ENCODE assay signal across 7 mouse cellular contexts in the genomic region with DNA sequence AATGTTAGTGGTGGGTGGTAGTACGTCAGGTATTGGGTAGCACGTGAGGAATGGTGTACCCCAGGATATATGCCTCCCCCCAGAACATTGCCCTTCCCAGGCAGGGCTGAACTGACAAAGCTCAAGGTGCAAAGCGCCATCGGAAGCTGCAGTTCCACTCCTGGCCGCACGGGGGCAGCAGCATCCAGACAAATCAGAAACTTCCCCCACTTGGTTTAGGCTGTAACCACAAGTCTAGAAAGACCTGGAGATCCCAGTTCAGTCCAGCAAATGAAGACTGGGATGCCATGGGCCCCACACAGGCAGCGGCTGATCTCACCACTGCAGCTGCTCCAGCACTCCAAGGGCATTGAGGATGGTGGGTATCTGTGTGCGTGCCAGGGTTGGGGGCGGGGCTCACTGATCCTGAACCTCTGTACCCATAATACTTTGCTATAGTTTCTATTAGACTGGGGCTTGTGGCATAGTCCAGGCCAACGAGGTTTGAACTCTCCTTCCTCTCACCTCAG. TPM values are rescaled to one million over a fixed set of nuclear protein-coding genes. Genes with fewer than 3 reads are reported as not detected.
A peak's percentile ranks its signal among the peaks of the same experiment; 100 is the strongest.
DNase-seq lines count a peak whose midpoint lies in the region; ATAC-seq and TF ChIP-seq lines count a peak whose summit lies in the region.

No protein-coding gene starts in this region.

- H3K27ac ChIP-seq in hindbrain, embryonic 15.5 days (replicated peaks): no peak overlapping the region
- H3K27ac ChIP-seq in left cerebral cortex, adult 2 months: peak overlapping the region; percentile 73; the same call in 1 of the 2 replicates

- no peak overlapping the region for H3K4me2 ChIP-seq in hindbrain, embryonic 15.5 days

- intact Hi-C loops in left cerebral cortex, adult 2 months (cut with DNase I): loop anchor here (1.0 kb wide), 1 partner anchor 101 kb away; no protein-coding TSS in a partner anchor

- 19% methylated on average over 10 of the region's 10 CpGs for WGBS in hindbrain, embryonic 15.5 days

- H3K4me3 ChIP-seq in hindbrain, embryonic 15.5 days: no peak overlapping the region
- H3K4me3 ChIP-seq in left cerebral cortex, adult 2 months: no peak overlapping the region

- peak; percentile 32 for ATAC-seq in activated CD4-positive, CD25-positive, alpha-beta regulatory T cell, adult 4 months
- ATAC-seq in hindbrain, embryonic 15.5 days (ENCODE audit: low FRiP score, low read depth): peak; percentile 67
- ATAC-seq in megakaryocyte progenitor cell, adult 5-6 weeks (replicated peaks; ENCODE audit: poor library complexity): peak; percentile 84

- no peaks in the 10 kb centered on the region for H3K27me3 ChIP-seq in hindbrain, embryonic 15.5 days

- no peak overlapping the region for H3K9ac ChIP-seq in hindbrain, embryonic 15.5 days

- DNase-seq in cerebellum, postnatal 36 days: peak; percentile 84 to 87
- peak; percentile 77 for DNase-seq in gastrocnemius, adult 18-20 months (ENCODE audit: low spot score)
- peak; percentile 84 to 91 for DNase-seq in left cerebral cortex, adult 2 months (ENCODE audit: extremely low spot score in 1 of 2, low spot score in 2 of 2)
- peak; percentile 80 to 83 for DNase-seq in right cerebral cortex, postnatal 36 days (ENCODE audit: low spot score in 2 of 2)

- H3K4me1 ChIP-seq in hindbrain, embryonic 15.5 days (replicated peaks): 0 out of 2 replicates have a peak, but pooled peaks cover 5% of the 10 kb centered on the region

- TF ChIP-seq CTCF in left cerebral cortex, adult 2 months (IDR thresholded peaks at IDR 0.05): peak; percentile 98

- no peaks in the 10 kb centered on the region for H3K9me3 ChIP-seq in hindbrain, embryonic 15.5 days

- H3K36me3 ChIP-seq in hindbrain, embryonic 15.5 days: peaks cover 11% of the 10 kb centered on the region; the same call in 1 of the 2 replicates

RNA-seq across cellular contexts. Expression of a gene that starts 11.3 kb away (rescaled TPM):
- polyA plus RNA-seq in activated CD4-positive, CD25-positive, alpha-beta regulatory T cell, adult 4 months (2017; shearing (Covaris generic)): not detected
- total RNA-seq in gastrocnemius, adult 18-20 months (2021): not detected
- polyA plus RNA-seq in hindbrain, embryonic 15.5 days (2015; fragmentation: Nextera tagmentation; extraction: Ambion mirVana): not detected in 2 replicates
- not detected for total RNA-seq in left cerebral cortex, adult 2 months (2021)
- not detected in 2 replicates for total RNA-seq in megakaryocyte progenitor cell, adult 5-6 weeks (2015)
- total RNA-seq in megakaryocyte progenitor cell, adult 5-6 weeks (2017): not detected in 2 replicates

RNA-seq across cellular contexts. Expression of a gene that starts 17.2 kb away (rescaled TPM):
- 10 to 100 TPM; 23.5 to 26.9 TPM for polyA plus RNA-seq in activated CD4-positive, CD25-positive, alpha-beta regulatory T cell, adult 4 months (2017; shearing (Covaris generic))
- 1 to 10 TPM; 2.8 to 4.7 TPM for total RNA-seq in gastrocnemius, adult 18-20 months (2021)
- polyA plus RNA-seq in hindbrain, embryonic 15.5 days (2015; fragmentation: Nextera tagmentation; extraction: Ambion mirVana): 77.8 and 83.5 TPM in 2 replicates
- total RNA-seq in left cerebral cortex, adult 2 months (2021): 100 to 1,000 TPM; 271 to 279 TPM
- total RNA-seq in megakaryocyte progenitor cell, adult 5-6 weeks (2015): 42.2 and 49.9 TPM in 2 replicates
- 53.6 and 58.1 TPM in 2 replicates for total RNA-seq in megakaryocyte progenitor cell, adult 5-6 weeks (2017)

RNA-seq across cellular contexts. Expression of a gene that starts 31.5 kb away (rescaled TPM):
- 1 to 10 TPM in 1 of 2 experiments, not detected in 1; 1.0 TPM for polyA plus RNA-seq in activated CD4-positive, CD25-positive, alpha-beta regulatory T cell, adult 4 months (2017; shearing (Covaris generic))
- under 1 TPM in 1 of 2 experiments, not detected in 1; 0.78 TPM for total RNA-seq in gastrocnemius, adult 18-20 months (2021)
- 0.18 TPM in 1 of 2 replicates, not detected in the other for polyA plus RNA-seq in hindbrain, embryonic 15.5 days (2015; fragmentation: Nextera tagmentation; extraction: Ambion mirVana)
- not detected for total RNA-seq in left cerebral cortex, adult 2 months (2021)
- not detected in 2 replicates for total RNA-seq in megakaryocyte progenitor cell, adult 5-6 weeks (2015)
- total RNA-seq in megakaryocyte progenitor cell, adult 5-6 weeks (2017): not detected in 2 replicates

Comparison
In these comparisons a context has a peak if more than half of its experiments do, and no peak if none do; other contexts are left out.
1. ATAC-seq: peak in every context shown above with its lines; median percentile 84 in megakaryocyte progenitor cell, adult 5-6 weeks; 67 in hindbrain, embryonic 15.5 days; 32 in activated CD4-positive, CD25-positive, alpha-beta regulatory T cell, adult 4 months.
2. RNA of a gene that starts 17.2 kb away (total RNA-seq): 271 to 279 TPM in left cerebral cortex, adult 2 months and 42.2 to 58.1 TPM in megakaryocyte progenitor cell, adult 5-6 weeks; 2.8 to 4.7 TPM in gastrocnemius, adult 18-20 months; every median in the first group is over 4 times any median in the second.
3. Peak in every context shown above with its lines, with median percentiles within 50 percentile points of each other: DNase-seq.